ENCODE assay signal across 8 mouse cellular contexts in the genomic region with DNA sequence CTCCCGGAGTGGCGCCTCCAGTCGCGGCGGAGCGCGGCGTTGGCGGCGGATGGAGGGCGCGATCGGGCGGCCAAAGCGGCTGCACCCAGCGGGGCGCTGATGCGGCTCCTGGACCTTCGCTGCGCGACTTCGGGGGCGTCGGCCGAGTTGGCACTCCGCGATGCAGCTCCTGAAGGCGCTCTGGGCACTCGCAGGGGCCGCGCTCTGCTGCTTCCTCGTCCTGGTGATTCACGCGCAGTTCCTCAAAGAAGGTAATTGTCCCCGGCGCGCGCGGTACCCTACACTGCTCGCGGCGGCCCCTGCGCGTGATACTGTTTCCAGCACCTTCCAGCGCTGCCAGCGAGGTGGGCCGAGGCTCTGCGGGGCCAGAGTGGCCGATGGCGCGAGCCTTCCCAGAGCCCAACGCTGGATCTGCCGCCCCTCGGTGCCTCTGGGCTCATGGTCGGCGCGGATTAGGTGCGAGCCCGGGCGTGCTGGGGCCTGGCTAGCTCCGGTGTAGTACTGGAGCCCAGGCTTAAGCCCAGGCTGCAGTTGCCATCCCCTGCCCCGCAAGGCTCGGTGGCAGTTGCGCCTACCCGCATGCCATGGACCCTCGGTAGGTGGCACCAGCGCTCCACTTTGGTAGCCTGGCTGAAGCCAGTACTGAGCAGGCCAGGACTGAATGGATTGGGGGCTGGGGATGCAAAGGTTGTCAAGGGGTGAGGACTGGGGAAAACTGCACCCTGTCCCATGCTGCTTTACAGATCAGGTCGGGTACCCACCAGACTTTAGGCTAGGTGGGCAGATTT.
DNase-seq lines count a peak whose midpoint lies in the region; ATAC-seq and TF ChIP-seq lines count a peak whose summit lies in the region.
"Had no signal": no experiment of that assay in that cellular context is flagged by ENCODE, and none has a peak within 500 bp of the region (broad histone marks: within the 10 kb centered on the region; RNA-seq: fewer than 3 reads in every experiment).

No protein-coding gene starts in this region.

- under 1% methylated on average over 61 of the region's 68 CpGs for WGBS in forebrain, embryonic 11.5 days
- under 1% methylated on average over 54 of the region's 68 CpGs for WGBS in heart, embryonic 13.5 days
- 1% methylated on average over 54 of the region's 68 CpGs for WGBS in kidney, embryonic 16.5 days
- WGBS in limb, embryonic 14.5 days, result 1% methylated on average over 50 of the region's 68 CpGs
- under 1% methylated on average over 62 of the region's 68 CpGs for WGBS in midbrain, postnatal 0 days

- peak overlapping the region; percentile 94 for H3K4me2 ChIP-seq in forebrain, embryonic 11.5 days (ENCODE audit: low read depth, low read length, severe bottlenecking)
- H3K4me2 ChIP-seq in heart, embryonic 13.5 days, result peak overlapping the region; percentile 98
- H3K4me2 ChIP-seq in kidney, embryonic 16.5 days (replicated peaks; ENCODE audit: low read depth, low read length), result peak overlapping the region; percentile 96
- H3K4me2 ChIP-seq in limb, embryonic 14.5 days (replicated peaks; ENCODE audit: low read depth, low read length, severe bottlenecking), result peak overlapping the region; percentile 84
- peak overlapping the region; percentile 77 for H3K4me2 ChIP-seq in midbrain, postnatal 0 days (ENCODE audit: low read depth, low read length, poor library complexity, severe bottlenecking)

- TF ChIP-seq POLR2A in limb, embryonic 14.5 days (IDR thresholded peaks at IDR 0.05; ENCODE audit: borderline replicate concordance, extremely low read depth, insufficient read depth, insufficient read length), result no peak
- no peak for TF ChIP-seq POLR2A in testis, adult 2 months (IDR thresholded peaks at IDR 0.05; ENCODE audit: control insufficient read depth, low read depth, low read length)

- TF ChIP-seq CTCF in midbrain, postnatal 0 days (IDR thresholded peaks at IDR 0.05), result peak; percentile 98
- TF ChIP-seq CTCF in testis, adult 2 months (IDR thresholded peaks at IDR 0.05; ENCODE audit: control insufficient read depth, insufficient read depth, insufficient replicate concordance, low read depth, low read length), result peak; percentile 78; the same call in 1 of the 2 replicates

- no peaks in the 10 kb centered on the region for H3K27me3 ChIP-seq in forebrain, embryonic 11.5 days (ENCODE audit: control insufficient read depth, insufficient read depth, low read length)
- H3K27me3 ChIP-seq in heart, embryonic 13.5 days (replicated peaks), result peaks cover 74% of the 10 kb centered on the region
- peaks cover 30% of the 10 kb centered on the region; the same call in 1 of the 2 replicates for H3K27me3 ChIP-seq in kidney, embryonic 16.5 days (ENCODE audit: insufficient read depth, low read length)
- H3K27me3 ChIP-seq in limb, embryonic 14.5 days (ENCODE audit: control insufficient read depth, insufficient read depth, low read length), result peaks cover 19% of the 10 kb centered on the region
- no peaks in the 10 kb centered on the region for H3K27me3 ChIP-seq in midbrain, postnatal 0 days (ENCODE audit: insufficient read depth, low read length)
- H3K27me3 ChIP-seq in testis, adult 2 months (ENCODE audit: control insufficient read depth, insufficient read depth, low read length), result no peaks in the 10 kb centered on the region

- H3K27ac ChIP-seq in forebrain, embryonic 11.5 days (ENCODE audit: low read depth, low read length), result peak overlapping the region; percentile 46; the same call in 1 of the 2 replicates
- H3K27ac ChIP-seq in heart, embryonic 13.5 days (replicated peaks), result no peak overlapping the region
- 0 out of 2 replicates have a peak overlapping the region, but pooled peaks have one; percentile 10 for H3K27ac ChIP-seq in kidney, embryonic 16.5 days (ENCODE audit: low read length)
- H3K27ac ChIP-seq in limb, embryonic 14.5 days (replicated peaks; ENCODE audit: low read depth, low read length), result no peak overlapping the region
- H3K27ac ChIP-seq in midbrain, postnatal 0 days (ENCODE audit: low read depth, low read length), result peak overlapping the region; percentile 89
- no peak overlapping the region for H3K27ac ChIP-seq in testis, adult 2 months (ENCODE audit: control insufficient read depth, insufficient read depth, low read depth, low read length)

- no peaks in the 10 kb centered on the region for H3K9me3 ChIP-seq in forebrain, embryonic 11.5 days (ENCODE audit: control insufficient read depth, low read length)
- no peaks in the 10 kb centered on the region for H3K9me3 ChIP-seq in heart, embryonic 13.5 days
- H3K9me3 ChIP-seq in kidney, embryonic 16.5 days (ENCODE audit: low read length), result no peaks in the 10 kb centered on the region
- H3K9me3 ChIP-seq in limb, embryonic 14.5 days (ENCODE audit: control insufficient read depth, low read length), result no peaks in the 10 kb centered on the region
- H3K9me3 ChIP-seq in midbrain, postnatal 0 days (ENCODE audit: low read length), result no peaks in the 10 kb centered on the region
- H3K9me3 ChIP-seq: megakaryocyte, embryonic 14.5 days had no signal

- peak overlapping the region; percentile 80 for H3K9ac ChIP-seq in forebrain, embryonic 11.5 days (ENCODE audit: low read length)
- H3K9ac ChIP-seq in heart, embryonic 13.5 days, result peak overlapping the region; percentile 81
- peak overlapping the region; percentile 74 for H3K9ac ChIP-seq in kidney, embryonic 16.5 days (replicated peaks; ENCODE audit: low read length)
- H3K9ac ChIP-seq in limb, embryonic 14.5 days (ENCODE audit: low read depth, low read length, severe bottlenecking), result peak overlapping the region; percentile 72
- peak overlapping the region; percentile 92 for H3K9ac ChIP-seq in midbrain, postnatal 0 days (replicated peaks; ENCODE audit: low read length, poor library complexity, severe bottlenecking)

- H3K4me1 ChIP-seq in forebrain, embryonic 11.5 days (replicated peaks; ENCODE audit: control insufficient read depth, insufficient read depth, low read length), result peaks cover 13% of the 10 kb centered on the region
- peaks cover 10% of the 10 kb centered on the region for H3K4me1 ChIP-seq in heart, embryonic 13.5 days
- H3K4me1 ChIP-seq in kidney, embryonic 16.5 days (ENCODE audit: insufficient read depth, low read length), result peaks cover 5% of the 10 kb centered on the region
- H3K4me1 ChIP-seq in limb, embryonic 14.5 days (ENCODE audit: control insufficient read depth, insufficient read depth, low read length), result 0 out of 2 replicates have a peak, but pooled peaks cover 4% of the 10 kb centered on the region
- H3K4me1 ChIP-seq in midbrain, postnatal 0 days (ENCODE audit: insufficient read depth, low read length), result peaks cover 27% of the 10 kb centered on the region
- H3K4me1 ChIP-seq in testis, adult 2 months (ENCODE audit: control insufficient read depth, insufficient read depth, low read length), result peaks cover 9% of the 10 kb centered on the region
- H3K4me1 ChIP-seq: megakaryocyte, embryonic 14.5 days had no signal

- no peaks in the 10 kb centered on the region for H3K36me3 ChIP-seq in forebrain, embryonic 11.5 days (ENCODE audit: control insufficient read depth, insufficient read depth, low read length)
- no peaks in the 10 kb centered on the region for H3K36me3 ChIP-seq in heart, embryonic 13.5 days
- H3K36me3 ChIP-seq in kidney, embryonic 16.5 days (ENCODE audit: insufficient read depth, low read length), result no peaks in the 10 kb centered on the region
- no peaks in the 10 kb centered on the region for H3K36me3 ChIP-seq in limb, embryonic 14.5 days (ENCODE audit: control insufficient read depth, insufficient read depth, low read length)
- no peaks in the 10 kb centered on the region for H3K36me3 ChIP-seq in midbrain, postnatal 0 days (ENCODE audit: insufficient read depth, low read length)
- no peaks in the 10 kb centered on the region for H3K36me3 ChIP-seq in testis, adult 2 months (ENCODE audit: control insufficient read depth, insufficient read depth, low read length)

- peak overlapping the region; percentile 68 for H3K4me3 ChIP-seq in forebrain, embryonic 11.5 days (ENCODE audit: low read depth, low read length)
- H3K4me3 ChIP-seq in heart, embryonic 13.5 days, result peak overlapping the region; percentile 66
- H3K4me3 ChIP-seq in kidney, embryonic 16.5 days (ENCODE audit: low read length), result peak overlapping the region; percentile 67
- peak overlapping the region; percentile 64 for H3K4me3 ChIP-seq in limb, embryonic 14.5 days (replicated peaks; ENCODE audit: low read length)
- peak overlapping the region; percentile 82 for H3K4me3 ChIP-seq in midbrain, postnatal 0 days (ENCODE audit: low read depth, low read length)
- peak overlapping the region; percentile 54 for H3K4me3 ChIP-seq in testis, adult 2 months (ENCODE audit: control insufficient read depth, low read depth, low read length)
- H3K4me3 ChIP-seq: megakaryocyte, embryonic 14.5 days had no signal

- peak; percentile 89 for DNase-seq in cerebellum, adult 11 months
- DNase-seq in forebrain, embryonic 11.5 days (ENCODE audit: low spot score), result peak; percentile 94
- DNase-seq in limb, embryonic 14.5 days (ENCODE audit: low spot score), result peak; percentile 80
- peak; percentile 93 for DNase-seq in midbrain, postnatal 0 days (ENCODE audit: low spot score)

- peak; percentile 86 for ATAC-seq in forebrain, embryonic 11.5 days (replicated peaks; ENCODE audit: low FRiP score)
- peak; percentile 52; the same call in 1 of the 2 replicates for ATAC-seq in heart, embryonic 13.5 days (ENCODE audit: extremely low read depth, insufficient number of reproducible peaks, low FRiP score, low TSS enrichment)
- peak; percentile 83 for ATAC-seq in kidney, embryonic 16.5 days (ENCODE audit: low FRiP score, low TSS enrichment)
- ATAC-seq in limb, embryonic 14.5 days (ENCODE audit: low FRiP score, low read depth), result peak; percentile 82
- peak; percentile 82 for ATAC-seq in midbrain, postnatal 0 days (ENCODE audit: low FRiP score)

Comparison
In these comparisons a context has a peak if more than half of its experiments do, and no peak if none do; other contexts are left out.
1. H3K27ac ChIP-seq: peak in forebrain, embryonic 11.5 days (single experiment), kidney, embryonic 16.5 days (single experiment) and midbrain, postnatal 0 days (single experiment); none in heart, embryonic 13.5 days (single experiment), limb, embryonic 14.5 days (single experiment) and testis, adult 2 months (single experiment).
2. Peak in every context shown above with its lines, with median percentiles within 50 percentile points of each other: DNase-seq, ATAC-seq, H3K4me2 ChIP-seq, H3K4me3 ChIP-seq and H3K9ac ChIP-seq.